Mouse (Mus musculus) ovary, postnatal 36 days (tissue): Measurements from ENCODE around the gene Rab35.

Source experiments
- DNase-seq: peaks from one replicate; pipeline ENCODE4 v3.0.0; 2022; ENCODE audit warnings: low spot score, mixed read lengths

The Rab35 gene

DNA sequence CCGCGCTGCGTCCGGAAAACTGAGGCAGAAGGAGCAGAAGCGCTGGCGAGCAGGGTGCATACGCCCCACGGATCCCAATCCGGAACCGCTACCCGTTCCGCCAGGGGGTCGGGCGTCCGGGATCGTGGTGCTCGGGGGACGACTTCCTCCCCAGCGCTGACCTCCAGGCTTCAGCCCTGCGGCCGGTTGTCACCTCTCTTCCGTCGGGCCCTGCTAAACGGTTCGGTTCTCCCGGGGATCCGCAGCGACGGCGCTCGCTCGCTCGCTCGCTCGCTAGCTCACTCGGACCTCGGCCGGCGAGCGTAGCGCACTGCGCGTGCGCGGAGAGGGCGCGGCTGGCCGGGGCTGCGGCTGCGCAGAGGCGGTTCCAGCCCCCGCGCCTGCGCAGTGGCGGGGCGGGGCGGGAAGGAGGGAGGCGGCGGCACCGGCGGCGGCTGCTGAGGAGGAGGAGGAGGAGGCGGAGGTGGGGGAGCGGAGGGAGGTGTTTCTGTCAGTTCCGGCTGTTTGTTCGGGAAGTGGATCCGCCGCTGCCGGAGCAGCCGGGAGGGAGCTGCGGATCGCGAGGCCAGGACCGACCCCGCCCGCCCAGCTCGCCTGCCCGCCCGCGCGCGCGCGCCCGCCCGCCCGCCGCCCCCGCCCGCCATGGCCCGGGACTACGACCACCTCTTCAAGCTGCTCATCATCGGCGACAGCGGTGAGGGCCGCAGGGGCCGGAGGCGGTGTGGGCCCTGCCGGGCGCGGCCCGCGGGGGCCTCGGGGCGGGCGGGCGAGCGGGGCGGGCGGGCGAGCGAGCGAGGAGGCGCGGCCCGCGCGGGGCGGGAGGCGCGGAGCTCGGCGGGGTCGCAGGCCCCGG lies at the start of gene Rab35:
Rab35 (plus strand) TSS at position 404 of the 853 bp plus-strand sequence.
- peak; percentile 97 for DNase-seq

GRCm38 (mm10) chr5:115585616-115586015 lies 46.1 kb upstream of the Rab35 start:
- DNase-seq, result no peak

DNA sequence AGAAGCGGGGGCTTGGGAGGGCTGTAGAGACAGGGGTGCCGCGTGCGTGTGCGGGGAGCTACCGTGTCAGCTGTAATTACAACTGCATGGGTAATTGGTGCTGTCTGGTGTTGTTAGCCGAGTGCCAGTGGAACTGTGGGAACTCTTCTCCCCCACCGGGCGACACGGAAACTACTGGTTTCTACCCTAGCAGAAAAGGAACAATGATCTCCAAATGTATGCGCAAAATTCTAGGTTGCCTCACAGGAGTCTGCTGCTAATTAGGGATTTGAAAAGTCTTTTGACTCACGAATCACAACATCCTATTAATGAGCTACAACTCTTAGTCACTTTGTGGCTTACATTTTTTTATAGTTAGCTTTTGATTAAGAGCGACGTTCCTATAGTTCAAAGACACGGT lies 45.5 kb upstream of the Rab35 start:
- no peak for DNase-seq

DNA sequence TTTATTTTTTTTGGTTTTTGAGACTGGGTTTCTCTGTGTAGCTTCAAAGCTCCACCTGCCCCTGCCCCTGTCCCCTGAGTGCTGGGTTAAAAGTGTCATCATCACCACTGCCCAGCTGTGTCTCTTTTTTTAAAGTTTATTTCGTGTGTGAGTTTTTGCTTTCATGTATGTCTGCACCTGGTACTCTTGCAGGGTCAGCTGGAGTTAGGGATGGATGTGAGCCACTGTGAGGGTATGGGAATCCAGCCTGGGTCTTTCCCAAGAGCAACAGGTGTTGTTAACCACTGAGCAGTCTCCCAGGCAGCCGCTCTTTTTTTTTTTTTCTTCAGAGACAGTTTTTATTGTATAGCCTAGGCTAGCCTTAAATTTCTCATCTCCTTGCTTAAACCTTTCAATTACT lies 44.9 kb upstream of the Rab35 start:
- no peak for DNase-seq

- DNase-seq, result no peak
Measured at GRCm38 (mm10) chr5:115591028-115591427, 40.7 kb upstream of the Rab35 start.

DNA sequence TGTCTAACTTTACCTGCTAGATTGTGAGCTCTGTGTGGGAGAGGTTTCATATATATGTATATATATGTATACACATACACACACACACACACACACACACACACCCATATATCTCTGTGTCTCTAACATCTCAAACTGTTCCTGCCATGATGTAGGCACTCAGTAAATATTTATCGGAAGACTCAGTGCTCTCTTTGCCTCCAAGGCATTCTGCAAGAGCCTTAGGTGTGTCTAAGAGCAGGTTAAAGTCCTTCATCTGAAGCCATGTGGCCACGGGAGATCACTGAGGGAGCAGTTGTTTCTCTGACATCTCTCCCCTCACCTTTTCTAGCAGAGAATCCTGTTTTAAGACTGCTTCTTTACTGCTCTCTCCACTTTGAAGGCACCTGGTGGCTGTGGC lies 40.2 kb upstream of the Rab35 start:
- DNase-seq, result no peak

DNA sequence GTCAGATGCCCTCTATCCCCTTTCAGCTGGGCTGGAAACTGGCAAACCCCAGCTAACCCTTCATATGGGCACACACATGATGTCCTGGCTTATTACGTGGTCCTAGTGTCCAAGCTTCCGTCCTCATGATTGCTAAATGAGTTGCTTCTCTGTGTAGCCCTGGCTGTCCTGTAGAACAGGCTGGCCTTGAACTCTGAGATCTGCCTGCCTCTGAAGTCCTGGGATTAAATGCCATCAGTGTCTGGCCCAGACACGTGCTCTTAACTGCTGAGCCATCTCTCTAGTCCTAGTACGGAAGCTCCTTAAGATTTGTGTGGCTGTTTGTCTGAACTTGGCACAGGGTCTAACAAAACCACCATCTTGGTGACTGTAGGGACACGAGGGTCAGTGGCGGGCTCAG lies 28.1 kb upstream of the Rab35 start:
- DNase-seq, result no peak

GRCm38 (mm10) chr5:115611566-115611965 lies 20.1 kb upstream of the Rab35 start:
- no peak for DNase-seq

GRCm38 (mm10) chr5:115613332-115613731 lies 18.4 kb upstream of the Rab35 start:
- DNase-seq, result no peak

- peak; percentile 31 for DNase-seq
Measured at GRCm38 (mm10) chr5:115614948-115615347, 16.8 kb upstream of the Rab35 start.

DNA sequence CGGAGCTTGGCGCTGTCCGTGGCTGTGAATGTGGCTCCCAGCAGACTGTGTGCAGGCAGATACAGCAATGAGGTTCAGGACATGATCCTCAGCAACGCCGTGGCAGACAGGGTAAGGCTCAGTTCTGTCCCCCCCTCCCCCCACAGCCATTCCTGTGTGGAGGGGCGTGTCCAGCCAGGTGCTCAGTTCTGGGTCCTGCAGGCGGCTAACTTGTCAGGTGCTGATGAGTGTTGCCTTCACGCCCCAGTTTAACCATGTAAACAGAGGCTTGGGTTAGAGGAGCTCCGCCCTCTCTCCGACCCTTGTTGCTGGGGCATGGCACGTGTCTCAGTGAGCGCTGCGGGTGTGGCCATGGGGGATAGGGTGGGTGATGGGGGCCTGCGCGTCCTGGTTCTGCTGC lies 12.0 kb upstream of the Rab35 start:
- DNase-seq, result no peak

DNA sequence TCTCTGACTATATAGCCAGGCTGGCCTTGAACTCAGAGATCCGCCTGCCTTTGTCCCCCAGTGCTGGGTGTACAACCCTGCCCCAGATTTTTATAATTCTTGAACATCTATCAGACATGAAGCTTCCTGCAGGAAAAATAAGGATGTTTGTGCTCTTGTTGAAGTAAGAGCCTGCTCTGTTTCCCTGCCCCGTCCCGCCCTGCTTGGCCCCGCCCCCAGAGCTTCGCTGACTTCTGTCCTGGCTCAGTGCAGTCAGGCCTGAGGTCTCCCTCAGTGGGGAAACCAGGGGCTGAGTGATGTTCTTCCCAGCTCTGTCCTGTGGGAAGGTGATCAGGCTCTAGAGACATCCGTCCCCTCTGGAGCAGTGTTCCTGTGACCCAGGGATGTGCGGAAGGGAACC lies 9.0 kb upstream of the Rab35 start:
- no peak for DNase-seq

DNA sequence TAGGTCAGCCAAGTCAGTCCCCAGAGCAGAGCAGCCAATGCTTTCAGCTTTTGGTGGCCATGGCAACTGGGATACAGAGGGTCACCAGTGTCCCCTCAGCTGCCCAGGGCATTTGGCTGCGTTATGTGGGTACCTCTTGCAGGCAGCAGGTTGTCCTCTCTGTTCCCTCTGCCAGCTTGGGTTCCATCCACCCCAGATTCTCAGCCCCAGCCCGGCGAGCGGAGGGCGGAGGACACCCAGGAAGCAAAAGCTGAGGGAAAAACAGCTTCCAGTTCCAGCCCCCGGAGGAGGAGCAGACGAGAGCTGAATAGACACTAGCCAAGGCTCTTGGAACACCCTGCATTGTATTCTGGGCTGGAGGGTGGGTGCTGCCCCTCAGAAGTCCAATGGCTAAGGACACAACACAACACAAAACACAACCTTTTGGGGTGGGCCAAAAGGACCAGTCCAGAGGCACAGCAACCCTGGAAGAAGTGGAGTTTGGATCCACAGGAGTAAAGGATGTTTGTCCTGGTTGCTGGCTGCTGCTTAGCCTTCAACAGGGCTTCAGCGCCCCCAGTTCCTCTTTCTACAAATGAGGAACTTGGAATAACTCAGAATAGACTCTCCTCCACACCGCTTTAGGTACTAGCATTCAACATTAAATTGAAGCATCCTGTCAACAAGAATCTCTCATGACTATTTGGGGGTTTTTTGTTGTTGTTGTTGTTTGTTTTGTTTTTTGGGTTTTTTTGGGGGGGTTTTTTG lies 7.8 kb upstream of the Rab35 start:
- no peak for DNase-seq

DNA sequence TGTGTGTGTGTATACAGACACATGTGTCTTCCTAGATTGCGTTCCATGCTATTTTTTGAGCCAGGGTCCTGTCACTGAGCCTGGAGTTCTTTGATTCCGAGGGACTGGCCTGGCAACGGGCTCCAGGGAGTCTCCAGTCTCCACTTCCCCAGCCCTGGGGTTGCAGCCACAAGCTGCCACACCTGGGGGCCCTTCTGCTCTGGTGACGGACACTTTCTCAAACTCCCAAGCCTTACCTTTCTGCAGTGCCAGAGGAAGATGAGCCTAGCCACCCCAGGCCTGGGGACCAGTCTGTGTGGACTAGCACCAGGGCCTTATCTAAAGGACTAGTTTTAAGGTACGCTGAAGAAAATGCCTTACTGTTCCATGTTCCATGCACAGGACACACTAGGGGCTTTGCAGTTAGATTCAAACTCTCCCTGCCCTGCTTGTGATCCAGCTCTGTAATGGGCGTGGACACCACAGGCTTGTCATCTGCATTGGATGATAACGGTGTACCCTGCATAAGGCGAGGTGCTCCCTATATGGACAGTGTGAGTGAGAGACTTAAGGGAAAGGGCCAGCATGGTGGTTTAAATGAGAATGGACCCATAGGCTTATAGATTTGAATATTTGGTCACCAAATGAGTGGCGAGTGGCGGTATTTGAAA lies 5.3 kb upstream of the Rab35 start:
- DNase-seq, result no peak

DNA sequence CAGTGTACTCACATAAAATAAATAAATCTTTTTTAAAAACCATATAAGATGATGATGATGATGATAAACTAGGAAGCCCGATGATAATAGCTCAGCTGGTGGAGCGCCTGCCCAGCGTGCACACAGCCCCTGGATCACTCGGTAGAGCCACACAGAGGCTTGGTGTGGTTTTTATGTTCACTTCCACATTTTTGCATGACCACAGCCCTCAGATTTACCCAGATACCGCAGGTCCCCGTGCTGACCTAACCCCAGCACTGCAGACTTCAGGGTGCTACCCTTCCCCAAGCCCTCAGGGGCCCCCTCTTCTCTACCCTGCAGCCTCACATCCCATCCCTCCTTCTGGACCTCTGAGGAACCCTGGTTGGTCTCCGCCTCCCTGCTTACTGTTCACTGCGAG lies 3.6 kb upstream of the Rab35 start:
- no peak for DNase-seq

DNA sequence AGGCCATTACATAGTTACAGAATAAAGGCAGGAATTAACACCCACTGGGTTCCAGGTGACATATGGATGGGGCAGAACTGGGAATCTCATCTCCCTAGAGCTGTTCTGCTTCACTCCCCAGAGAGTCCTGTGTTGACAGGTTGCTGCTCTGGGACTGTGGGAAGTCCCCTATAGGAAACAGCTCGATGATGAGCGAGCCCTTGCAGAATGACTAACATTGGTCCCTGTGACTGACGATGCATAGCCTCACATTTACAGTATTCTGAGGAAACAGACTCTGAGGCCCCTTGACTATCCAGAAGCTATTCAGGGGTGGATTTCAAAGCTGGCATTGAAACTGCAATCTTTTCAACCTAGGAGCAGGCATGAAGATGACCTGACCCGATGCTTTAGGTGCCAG lies 2.0 kb upstream of the Rab35 start:
- no peak for DNase-seq

DNA sequence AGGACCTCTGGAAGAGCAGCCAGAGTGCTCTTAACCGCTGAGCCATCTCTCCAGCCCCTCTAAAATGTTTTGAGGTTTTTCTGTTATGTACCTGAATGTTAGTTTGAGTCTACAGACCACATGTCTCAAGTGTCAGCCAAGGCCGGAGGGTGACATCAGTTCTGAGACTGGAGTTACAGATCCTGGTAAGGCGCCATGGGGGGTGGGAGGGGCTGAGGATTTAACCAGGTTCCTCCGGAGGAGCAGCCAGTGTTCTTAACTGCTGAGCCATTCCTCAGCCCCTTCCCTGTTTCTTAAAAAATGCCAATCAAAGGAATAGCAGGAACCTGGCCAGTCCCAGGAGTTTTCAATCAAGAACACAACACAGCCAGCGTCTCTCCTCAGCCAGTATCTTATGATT lies 1.4 kb upstream of the Rab35 start:
- no peak for DNase-seq

DNA sequence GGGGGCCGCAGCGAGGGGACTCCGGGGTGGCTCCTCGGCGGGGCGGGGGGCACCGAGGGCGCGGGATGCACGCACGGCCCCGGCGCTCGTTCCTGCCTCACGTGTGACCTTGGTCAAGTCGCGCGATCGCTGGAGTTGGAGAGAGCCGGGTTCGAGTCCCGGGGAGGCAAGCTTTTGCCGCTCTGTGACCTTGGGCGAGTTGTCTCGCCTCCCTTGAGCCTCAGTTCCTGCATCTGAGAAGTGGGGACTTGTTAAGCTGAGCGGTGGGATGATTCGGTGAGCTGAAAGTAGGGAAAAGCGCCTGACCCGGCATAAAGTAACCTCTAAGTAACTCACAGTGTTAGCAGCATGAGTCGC lies 628 bp downstream of the Rab35 start:
- peak; percentile 54 for DNase-seq

GRCm38 (mm10) chr5:115633060-115633459 lies 1.4 kb downstream of the Rab35 start:
- DNase-seq, result no peak

- no peak for DNase-seq
Measured at GRCm38 (mm10) chr5:115634046-115634445, 2.3 kb downstream of the Rab35 start.

- no peak for DNase-seq
Measured at GRCm38 (mm10) chr5:115635536-115635935, 3.8 kb downstream of the Rab35 start.

DNA sequence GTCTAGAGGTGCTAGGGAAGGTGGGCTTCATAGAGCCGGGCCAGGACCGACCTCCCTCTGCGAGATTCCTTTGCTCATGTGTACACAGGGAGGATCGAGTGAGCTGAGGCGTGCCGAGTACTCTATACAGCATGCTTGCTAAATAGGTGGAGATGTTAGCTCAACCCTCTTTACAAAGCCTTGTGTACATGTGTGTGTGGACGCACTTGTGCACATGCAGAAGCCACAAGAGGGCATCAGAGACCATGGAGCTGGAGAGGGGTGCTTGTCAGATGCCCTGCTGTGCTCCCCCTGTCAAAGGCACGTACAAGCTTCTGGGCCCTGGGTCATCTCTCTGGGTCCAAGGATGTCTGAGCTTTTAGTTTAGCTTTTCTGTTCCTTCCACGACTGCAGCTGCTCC lies 12.5 kb downstream of the Rab35 start:
- DNase-seq, result no peak

GRCm38 (mm10) chr5:115648876-115649275 lies 17.2 kb downstream of the Rab35 start:
- no peak for DNase-seq
